ENCODE assay signal across 20 mouse cellular contexts in genomic region chr15:103152890-103153610, GRCm38 (mm10). TPM values are rescaled to one million over a fixed set of nuclear protein-coding genes. Genes with fewer than 3 reads are reported as not detected.
DNase-seq lines count a peak whose midpoint lies in the region; ATAC-seq lines count a peak whose summit lies in the region.
"Had no signal": no experiment of that assay in that cellular context is flagged by ENCODE, and none has a peak within 500 bp of the region (broad histone marks: within the 10 kb centered on the region; RNA-seq: fewer than 3 reads in every experiment).

No protein-coding gene starts in this region.

- ATAC-seq in inflammation-experienced regulatory T-cells, adult 6 months: peak; percentile 50
- ATAC-seq: forebrain, embryonic 14.5 days; Patski had no signal

- peak; percentile 98 for DNase-seq in 416B (ENCODE audit: low read depth)
- DNase-seq in MN1 (ENCODE audit: low spot score): peak; percentile 38
- DNase-seq in natural killer cell, adult 2 months (ENCODE audit: low spot score in 2 of 2): peak; percentile 57 to 80
- DNase-seq in right cerebral cortex, adult 18-20 months: no peak
- DNase-seq in adrenal gland, postnatal 14 days: no peak
- no peak for DNase-seq in testis, postnatal 14 days (ENCODE audit: low spot score)
- DNase-seq: adrenal gland, adult 8-10 months; cerebellum, adult 2 months; cerebellum, postnatal 36 days; gastrocnemius, postnatal 14 days; heart, adult 18-20 months; heart, postnatal 14 days; kidney, adult 9 months; kidney, postnatal 14 days; lung, postnatal 4 days; right cerebral cortex, postnatal 25 days; thymus, postnatal 25 days had no signal

RNA-seq across cellular contexts. Expression of gene Smug1, which starts 13.8 kb away (rescaled TPM):
- polyA plus RNA-seq in inflammation-experienced regulatory T-cells, adult 6 months (2017; shearing (Covaris generic)): 1 to 10 TPM; 3.8 to 7.3 (median 6.4) TPM
- total RNA-seq in adrenal gland, postnatal 14 days (2021): 10.9 and 17.6 TPM in 2 replicates

Comparison
In these comparisons a context has a peak if more than half of its experiments do, and no peak if none do; other contexts are left out.
1. DNase-seq: peak in 416B (single experiment), MN1 (single experiment) and natural killer cell, adult 2 months (2 of 2); none in right cerebral cortex, adult 18-20 months (single experiment), adrenal gland, postnatal 14 days (single experiment) and testis, postnatal 14 days (single experiment).